Mouse (Mus musculus) liver, adult 10 weeks (tissue): ENCODE results near the gene Dusp5. TPM values are rescaled to one million over a fixed set of nuclear protein-coding genes. Genes with fewer than 3 reads are reported as not detected.

Experiments
- polyA plus RNA-seq: library from polyadenylated mRNA; stranded (reverse); fragments of 350-450 nt; fragmentation: Illumina TruSeq; extraction: RNeasy Lipid Tissue Mini Kit (QIAGEN cat#74804); gene quantifications from one replicate; pipeline ENCODE4 v1.2.3, GENCODE M21; 2014; ENCODE audit warnings: low read depth, low replicate concordance

The Dusp5 gene
- 0.50 TPM for polyA plus RNA-seq

GRCm38 (mm10) chr19:53528752-53529454 is at the start of gene Dusp5:
Dusp5 (plus strand) TSS chr19:53529109.

GRCm38 (mm10) chr19:53588968-53589367 is 60.1 kb downstream of the Dusp5 start, which contains the start of gene Nutf2-ps1:
Nutf2-ps1 (minus strand) TSS chr19:53589068.

Other genes with a start within 250 kb of the Dusp5 start
- 18.9 TPM for gene Mxi1, start 218.6 kb upstream of the Dusp5 start, polyA plus RNA-seq
- gene Gm10197, start 157.3 kb upstream of the Dusp5 start, polyA plus RNA-seq = not detected
- gene Smndc1, start 138.5 kb upstream of the Dusp5 start, polyA plus RNA-seq = 35.9 TPM
- gene Nutf2-ps1, start 60.0 kb downstream of the Dusp5 start, polyA plus RNA-seq = 10.7 TPM
- gene Smc3, start 71.3 kb downstream of the Dusp5 start, polyA plus RNA-seq = 26.4 TPM
- 0.61 TPM for gene Rbm20, start 148.2 kb downstream of the Dusp5 start, polyA plus RNA-seq